Mouse (Mus musculus) splenic B cell, adult 2 months (primary cell): ENCODE results near the gene Smndc1.

Source experiments
- DNase-seq: peaks from one replicate; pipeline ENCODE4 v3.0.0-alpha.2; 2011; ENCODE audit warnings: low read depth, low spot score
- H3K27me3 ChIP-seq: 2 replicates; pipeline ENCODE4 v1.6.1; 2012; ENCODE audit warnings: mild to moderate bottlenecking, low read length, moderate library complexity, mixed read lengths; ENCODE audit not compliant: control insufficient read depth, poor library complexity, insufficient read depth, severe bottlenecking
- H3K36me3 ChIP-seq: 2 replicates; pipeline ENCODE4 v1.6.1; 2012; ENCODE audit warnings: mild to moderate bottlenecking, low read length, moderate library complexity, mixed read lengths; ENCODE audit not compliant: control insufficient read depth, poor library complexity, insufficient read depth, severe bottlenecking

Smndc1 gene

DNA sequence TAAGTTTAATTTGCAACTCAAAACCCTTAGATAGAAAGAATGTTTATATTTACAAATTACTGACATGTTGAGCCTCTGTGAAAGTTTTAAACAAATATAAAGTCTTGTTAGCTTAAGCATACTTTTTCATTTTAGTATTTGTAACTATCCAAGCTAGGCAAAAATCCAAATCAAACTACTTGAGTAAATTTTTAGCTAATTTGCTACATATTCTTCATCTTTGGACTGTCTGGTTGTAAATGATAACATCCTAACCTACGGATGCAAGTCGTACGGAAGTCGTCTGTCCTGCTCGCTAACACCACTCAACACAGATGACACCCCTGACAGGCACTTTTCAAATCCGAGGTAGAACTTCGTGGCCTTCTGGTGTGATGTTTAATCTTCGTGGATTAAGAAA, 12.7 kb downstream of the Smndc1 start:
- no peaks in the 10 kb centered on the region for H3K27me3 ChIP-seq
- DNase-seq = no peak
- H3K36me3 ChIP-seq = peaks cover 14% of the 10 kb centered on the region

DNA sequence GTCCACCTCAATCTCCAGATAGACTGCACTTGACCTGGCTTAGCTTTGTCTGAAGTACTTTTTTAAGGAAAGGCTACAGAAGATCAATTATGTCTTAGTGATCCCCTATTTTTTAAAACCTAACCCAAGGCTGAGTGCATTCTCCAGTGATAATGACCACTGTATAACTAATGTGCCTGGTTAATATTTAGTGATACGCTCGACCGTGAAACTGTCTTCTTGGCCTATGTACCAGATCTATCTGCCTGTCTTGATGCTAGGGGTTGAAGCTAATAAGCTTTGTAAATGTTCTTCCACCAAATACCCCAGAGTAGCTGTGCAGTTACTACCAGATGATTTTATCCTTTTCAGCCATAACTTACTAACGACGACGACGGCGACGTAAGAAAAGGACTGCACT, 14.6 kb downstream of the Smndc1 start:
- DNase-seq = no peak
- H3K36me3 ChIP-seq = peaks cover 8% of the 10 kb centered on the region
- H3K27me3 ChIP-seq = no peaks in the 10 kb centered on the region

DNA sequence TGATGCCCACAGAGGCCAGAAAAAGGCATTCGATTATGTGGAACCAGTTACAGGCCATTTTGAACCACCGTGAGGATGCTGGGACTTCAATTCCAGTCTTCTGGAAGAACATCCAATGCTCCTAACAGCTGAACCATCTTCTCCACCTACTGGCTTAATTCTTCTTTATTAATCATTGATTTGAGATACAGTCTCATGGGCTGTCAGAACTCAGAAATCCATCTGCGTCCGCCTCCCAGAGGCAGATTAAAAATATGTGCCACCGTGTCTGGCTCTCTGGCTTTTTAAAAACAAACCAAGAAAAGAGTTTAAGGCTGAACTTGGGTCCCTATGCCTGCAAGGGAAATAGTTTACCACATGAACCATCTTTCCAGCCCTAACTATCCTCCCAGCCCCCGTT, 15.1 kb downstream of the Smndc1 start:
- peaks cover 7% of the 10 kb centered on the region for H3K36me3 ChIP-seq
- no peaks in the 10 kb centered on the region for H3K27me3 ChIP-seq
- DNase-seq = no peak

DNA sequence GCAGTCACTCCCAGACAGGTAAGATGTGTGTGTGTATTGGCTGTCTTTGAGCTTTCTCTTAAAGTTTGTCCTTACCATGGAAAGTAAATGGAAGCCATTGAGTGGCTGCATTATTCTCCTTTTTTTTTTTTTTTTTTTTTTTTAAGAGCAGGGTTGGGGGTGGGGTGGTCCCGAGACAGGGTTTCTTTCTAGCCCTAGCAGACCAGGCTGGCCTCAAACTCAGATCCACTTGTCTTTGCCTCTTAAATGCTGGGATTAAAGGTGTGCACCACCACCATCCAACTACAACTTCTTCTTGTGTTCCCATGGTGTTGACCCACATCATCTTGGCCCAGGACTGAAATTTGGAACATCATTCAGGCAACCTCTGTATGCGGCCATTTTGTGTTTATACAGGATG, 16.8 kb downstream of the Smndc1 start:
- no peak for DNase-seq
- H3K36me3 ChIP-seq = peaks cover 5% of the 10 kb centered on the region
- no peaks in the 10 kb centered on the region for H3K27me3 ChIP-seq

DNA sequence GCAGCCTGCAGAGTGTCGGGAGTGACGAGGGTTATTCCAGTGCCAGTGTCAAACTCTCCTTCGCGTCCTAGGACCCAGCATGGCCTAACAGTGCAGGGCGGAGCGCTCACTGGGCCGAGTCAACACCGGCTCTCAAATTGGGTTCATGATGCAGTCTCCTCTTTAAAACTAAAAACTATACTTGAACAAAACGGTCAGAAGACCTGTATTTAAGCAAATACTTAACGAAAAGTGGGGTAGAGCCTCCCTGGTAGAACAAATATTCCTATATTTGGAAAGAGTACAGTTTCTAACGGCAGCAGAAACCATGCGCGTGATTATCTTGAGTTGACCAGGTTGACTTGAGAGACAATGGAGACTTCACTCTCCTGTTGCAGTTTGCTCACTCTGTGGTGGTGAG, 18.7 kb downstream of the Smndc1 start, which contains the start of gene Gm10197:
Gene Gm10197, minus strand, starts transcription at position 101 of the 400 bp plus-strand sequence.
- Histone ChIP-seq H3K27me3 (no peaks in the 10 kb centered on the region), H3K36me3 (peaks cover 5% of the 10 kb centered on the region)
- no peak for DNase-seq

DNA sequence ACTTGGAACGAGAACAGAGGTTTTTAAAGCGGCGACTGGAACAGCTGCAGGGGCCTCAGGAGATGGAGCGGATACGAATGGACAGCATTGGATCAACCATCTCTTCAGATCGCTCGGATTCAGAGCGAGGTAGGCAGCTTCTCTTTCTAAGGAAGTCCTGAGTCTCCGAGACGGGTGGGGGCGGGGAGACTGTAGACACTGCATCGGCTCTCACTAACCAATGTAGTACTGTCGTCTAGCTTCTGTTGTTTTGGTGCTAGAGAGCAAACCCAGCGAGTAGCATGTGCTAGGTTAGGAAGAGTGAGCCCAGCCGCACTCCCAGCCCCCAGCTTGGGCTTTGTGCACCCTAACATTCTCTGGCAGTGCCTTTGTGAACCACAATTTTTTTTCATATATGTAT, 20.1 kb downstream of the Smndc1 start:
- DNase-seq = no peak
- Histone ChIP-seq H3K27me3 (no peaks in the 10 kb centered on the region), H3K36me3 (peaks cover 4% of the 10 kb centered on the region; the same call in 1 of the 2 replicates)

DNA sequence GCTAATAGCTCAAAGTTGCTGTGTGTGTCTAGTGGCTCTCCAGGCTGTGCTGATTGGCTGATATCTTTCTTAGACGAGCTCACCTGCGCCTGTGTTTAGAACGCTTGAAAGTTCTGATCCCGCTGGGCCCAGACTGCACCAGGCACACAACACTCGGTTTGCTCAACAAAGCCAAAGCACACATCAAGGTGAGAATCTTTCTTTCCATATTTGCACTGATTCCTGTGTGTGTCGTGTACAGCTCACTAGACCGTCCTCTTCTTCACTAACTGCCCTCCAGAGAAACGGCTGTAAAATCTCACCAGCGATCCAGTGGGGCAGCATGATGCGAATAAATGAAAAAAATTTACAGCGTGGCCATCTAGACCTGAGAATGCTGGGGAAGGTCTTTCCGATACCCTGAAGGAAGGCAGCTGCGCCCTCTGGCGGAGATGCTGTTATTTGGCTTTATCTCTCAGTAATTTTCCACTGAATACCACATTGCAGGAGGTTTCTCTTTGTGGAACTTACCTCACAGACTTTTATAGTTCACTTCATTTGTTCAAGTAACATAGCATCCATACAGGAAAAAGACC, 20.8 kb downstream of the Smndc1 start:
- Histone ChIP-seq H3K36me3 (peaks cover 4% of the 10 kb centered on the region; the same call in 1 of the 2 replicates), H3K27me3 (no peaks in the 10 kb centered on the region)
- peak; percentile 82 for DNase-seq

DNA sequence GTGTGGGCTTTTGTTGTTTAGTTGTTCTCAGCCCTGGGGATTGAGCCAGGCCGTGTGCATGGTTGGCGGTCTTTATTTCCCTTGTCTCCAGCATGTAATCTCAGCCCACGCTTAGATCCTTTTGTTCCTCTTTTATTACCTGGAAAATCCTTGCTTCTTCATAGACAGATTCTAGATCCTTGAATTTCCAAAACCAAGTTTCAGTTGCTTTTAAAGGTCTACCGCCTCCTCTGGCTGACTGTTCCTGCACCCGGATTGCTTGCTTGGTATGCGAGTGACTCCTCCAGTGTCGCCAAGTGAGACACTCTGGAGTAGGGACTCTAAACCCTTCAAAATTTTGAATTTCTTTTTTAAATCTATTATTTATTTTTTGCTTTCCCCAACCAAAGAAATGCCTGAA, 23.5 kb downstream of the Smndc1 start:
- no peak for DNase-seq
- H3K27me3 ChIP-seq = no peaks in the 10 kb centered on the region
- no peaks in the 10 kb centered on the region for H3K36me3 ChIP-seq

DNA sequence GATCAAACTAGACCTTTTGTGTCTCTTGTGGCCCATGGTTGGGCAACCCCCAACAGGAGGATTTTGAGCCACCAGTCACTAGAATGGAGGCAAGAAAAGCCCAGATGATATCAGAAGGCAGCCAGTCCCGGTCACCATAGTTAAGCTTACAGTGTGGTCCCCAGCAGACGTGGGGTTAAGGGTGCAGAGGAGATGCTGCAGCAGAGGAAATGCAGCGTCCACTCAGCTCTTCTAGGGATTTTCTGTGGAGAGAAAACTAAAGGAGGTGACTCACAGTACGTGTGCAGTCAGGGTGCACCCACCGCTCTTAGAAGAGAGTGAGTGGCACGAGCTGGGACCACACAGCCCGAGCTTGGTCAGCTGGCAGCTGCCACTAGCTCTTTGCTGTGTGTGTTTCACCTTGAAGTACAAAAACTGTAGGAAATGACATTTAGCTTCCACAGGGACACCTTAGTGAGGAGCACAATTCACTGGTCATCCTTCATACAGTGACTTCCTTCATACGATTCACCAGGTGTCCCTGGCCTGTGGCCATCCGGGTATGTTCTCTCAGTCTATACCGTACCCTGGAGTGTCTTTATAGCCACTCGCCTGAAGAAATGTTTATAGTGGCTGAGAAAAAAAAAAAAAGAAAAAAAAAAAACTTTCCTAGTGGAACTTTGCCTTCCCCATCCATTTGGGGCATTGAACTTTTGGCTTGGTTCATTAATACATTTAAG, 24.2 kb downstream of the Smndc1 start:
- DNase-seq = no peak
- Histone ChIP-seq H3K36me3 (no peaks in the 10 kb centered on the region), H3K27me3 (no peaks in the 10 kb centered on the region)

DNA sequence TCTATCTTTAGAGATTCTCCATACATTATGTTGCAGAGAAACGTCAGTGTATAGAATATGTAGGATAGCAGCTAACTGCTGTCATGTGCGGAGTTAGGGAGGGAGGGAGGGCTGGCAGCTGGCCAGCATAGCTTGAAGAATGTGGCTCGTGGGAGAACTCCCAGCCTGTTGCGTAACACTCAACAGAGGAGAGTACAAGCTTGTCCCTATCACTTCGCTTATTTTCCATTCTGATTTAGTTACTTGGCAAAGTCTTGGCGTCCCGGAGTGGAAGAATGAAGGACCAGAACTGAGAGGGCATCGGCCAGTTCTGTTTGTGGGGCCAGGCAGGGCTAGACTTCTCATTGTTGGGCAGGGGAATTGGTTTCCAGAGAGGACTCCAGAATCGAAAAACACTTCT, 25.4 kb downstream of the Smndc1 start:
- Histone ChIP-seq H3K36me3 (no peaks in the 10 kb centered on the region), H3K27me3 (no peaks in the 10 kb centered on the region)
- no peak for DNase-seq

DNA sequence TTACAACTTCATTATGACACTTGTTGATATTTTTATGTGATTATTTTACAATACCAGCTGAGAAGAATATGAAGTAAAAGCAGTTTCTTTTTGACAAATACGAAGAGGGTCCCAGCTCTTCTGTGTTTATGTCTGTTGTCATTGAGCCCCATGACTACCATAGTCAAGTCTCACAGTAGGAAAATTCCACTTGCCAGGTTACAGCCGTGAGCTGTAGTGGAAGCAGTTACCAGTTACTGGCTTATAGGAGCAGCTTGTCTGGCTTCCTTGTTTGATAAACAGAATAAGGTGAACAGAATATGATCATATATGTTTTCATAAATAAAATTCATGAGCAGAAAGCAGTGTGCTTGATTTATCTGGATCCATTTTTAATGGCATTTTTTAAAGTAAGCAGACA, 25.8 kb downstream of the Smndc1 start:
- H3K27me3 ChIP-seq = no peaks in the 10 kb centered on the region
- no peaks in the 10 kb centered on the region for H3K36me3 ChIP-seq
- no peak for DNase-seq

DNA sequence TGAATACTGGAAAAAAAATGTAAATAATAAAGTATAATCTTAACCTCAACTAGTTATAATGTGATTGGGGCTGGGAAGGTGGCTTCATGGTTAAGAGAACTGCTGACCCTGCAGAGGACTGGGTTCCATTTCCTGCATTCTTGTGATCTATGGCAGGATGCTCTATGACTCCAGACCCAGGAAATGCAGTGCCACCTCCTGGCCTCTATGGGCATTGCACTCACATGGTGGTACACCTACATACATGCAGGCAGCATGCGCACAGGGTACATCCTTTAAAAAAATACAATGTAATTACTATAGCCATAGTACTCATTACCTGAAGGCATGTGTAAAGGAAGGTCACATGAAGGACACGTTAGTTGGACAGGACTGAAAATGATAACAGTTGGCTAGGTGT, 27.4 kb downstream of the Smndc1 start:
- peak; percentile 48 for DNase-seq
- H3K36me3 ChIP-seq = no peaks in the 10 kb centered on the region
- no peaks in the 10 kb centered on the region for H3K27me3 ChIP-seq

DNA sequence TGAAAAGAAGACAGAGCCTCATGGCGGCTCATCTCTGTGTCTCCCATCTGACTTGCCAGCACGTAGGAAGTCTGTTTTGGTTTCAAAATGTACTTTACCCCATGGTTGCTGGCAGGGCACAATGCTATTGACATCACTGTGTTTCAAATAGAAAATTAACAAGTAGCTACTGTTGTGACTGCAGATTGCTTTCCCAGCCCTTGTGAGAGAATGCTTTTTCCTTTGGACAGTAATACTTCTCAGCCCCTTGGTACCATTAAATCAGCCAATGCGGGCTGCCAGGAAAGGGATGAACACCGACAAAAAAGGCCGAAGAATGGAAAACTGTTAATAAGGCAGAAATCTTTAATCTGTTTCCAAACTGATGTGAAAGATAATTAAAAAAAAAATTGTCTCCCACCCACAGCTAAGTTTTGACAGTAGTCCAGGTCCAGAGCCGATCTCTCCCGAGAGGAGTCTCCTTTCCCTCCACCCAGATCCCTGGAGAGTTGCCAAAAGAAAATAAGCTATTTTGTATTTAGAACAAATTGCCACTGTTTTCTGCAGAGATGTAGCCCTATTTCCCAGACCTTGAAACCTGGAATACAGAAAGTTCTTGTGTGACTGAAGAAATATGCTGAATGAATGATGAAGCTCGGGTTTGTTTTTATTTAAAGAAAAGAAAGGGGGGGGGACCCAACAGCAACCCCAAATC, 30.0 kb downstream of the Smndc1 start:
- H3K27me3 ChIP-seq = no peaks in the 10 kb centered on the region
- H3K36me3 ChIP-seq = no peaks in the 10 kb centered on the region
- no peak for DNase-seq

DNA sequence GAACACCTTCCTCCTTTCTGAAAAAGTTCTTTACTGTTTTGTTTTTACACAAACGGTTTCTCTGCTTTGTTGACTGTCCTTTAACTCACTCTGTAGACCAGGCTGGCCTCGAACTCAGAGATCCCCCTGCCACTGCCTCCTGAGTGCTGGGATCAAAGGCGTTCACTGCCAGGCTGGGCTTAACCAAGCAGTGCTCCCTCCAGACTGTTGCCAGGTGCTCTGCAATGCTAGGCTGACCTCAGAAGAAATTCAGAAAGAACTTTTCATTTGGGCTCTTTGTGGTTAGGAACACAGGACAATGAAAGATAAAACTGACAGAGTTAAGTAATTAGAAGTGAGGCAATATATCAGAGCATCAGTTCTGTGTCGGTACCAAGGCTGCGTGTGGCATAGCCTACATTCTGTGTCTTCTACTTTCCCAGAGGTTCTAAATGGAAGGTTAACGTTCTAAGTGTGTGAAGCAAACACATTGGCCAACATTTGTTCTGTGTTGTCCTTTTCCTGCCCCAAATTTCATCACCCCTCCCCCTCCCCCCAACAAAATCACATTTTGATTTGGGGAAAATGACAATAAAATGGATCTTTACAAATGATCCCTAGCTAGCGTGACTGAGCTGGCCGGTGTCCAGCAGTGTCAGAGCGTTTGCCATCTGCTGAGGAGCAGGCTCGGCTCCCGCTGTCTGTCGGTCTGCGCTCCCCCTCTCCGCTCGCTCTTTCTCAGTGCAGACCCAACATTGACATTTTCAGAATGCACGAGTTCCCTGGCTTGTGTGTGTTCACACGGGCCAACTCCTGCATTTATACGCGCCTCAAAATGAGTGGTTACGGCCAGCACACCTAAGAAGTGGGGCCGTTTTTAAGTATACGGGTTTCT, 31.0 kb downstream of the Smndc1 start:
- no peaks in the 10 kb centered on the region for H3K36me3 ChIP-seq
- DNase-seq = no peak
- H3K27me3 ChIP-seq = no peaks in the 10 kb centered on the region
